Mouse (Mus musculus): ENCODE measurements around the gene Slco1a5. TPM values are rescaled to one million over a fixed set of nuclear protein-coding genes. Genes with fewer than 3 reads are reported as not detected.
"Not testable (repeated sequence)": the region's sequence is repeated elsewhere in the genome, so short reads cannot be mapped to it uniquely, and the experiment has no call there.

Gene Slco1a5
- polyA plus RNA-seq, 1 experiment from 2014 or later: 0.35 TPM

GRCm38 (mm10) chr6:142317106-142317505 is 5.7 kb downstream of the Slco1a5 start:
- ATAC-seq (ENCODE audit: low read depth): no peak
- Histone ChIP-seq H3K4me2 (ENCODE audit: low read depth, low read length) (no peak overlapping the region), H3K9ac (replicated peaks; ENCODE audit: low read depth, low read length) (no peak overlapping the region), H3K4me3 (ENCODE audit: low read depth, low read length) (no peak overlapping the region), H3K9me3 (ENCODE audit: control insufficient read depth, low read length) (no peaks in the 10 kb centered on the region), H3K27me3 (ENCODE audit: control insufficient read depth, insufficient read depth, low read length) (no peaks in the 10 kb centered on the region), H3K4me1 (ENCODE audit: control insufficient read depth, insufficient read depth, low read length) (no peaks in the 10 kb centered on the region), H3K27ac (ENCODE audit: low read depth, low read length) (no peak overlapping the region), H3K36me3 (ENCODE audit: control insufficient read depth, insufficient read depth, low read length) (no peaks in the 10 kb centered on the region)

- Histone ChIP-seq H3K27me3 (ENCODE audit: control insufficient read depth, insufficient read depth, low read length) (no peaks in the 10 kb centered on the region), H3K9ac (replicated peaks; ENCODE audit: low read depth, low read length) (no peak overlapping the region), H3K9me3 (ENCODE audit: control insufficient read depth, low read length) (no peaks in the 10 kb centered on the region), H3K4me1 (ENCODE audit: control insufficient read depth, insufficient read depth, low read length) (no peaks in the 10 kb centered on the region), H3K27ac (ENCODE audit: low read depth, low read length) (no peak overlapping the region), H3K36me3 (ENCODE audit: control insufficient read depth, insufficient read depth, low read length) (no peaks in the 10 kb centered on the region), H3K4me2 (ENCODE audit: low read depth, low read length) (no peak overlapping the region), H3K4me3 (ENCODE audit: low read depth, low read length) (no peak overlapping the region)
- 86% methylated on average over 5 of the region's 5 CpGs for WGBS
- no peak for ATAC-seq (ENCODE audit: low read depth)
These were observed 8.5 kb downstream of the Slco1a5 start for GRCm38 (mm10) chr6:142314285-142314684.

GRCm38 (mm10) chr6:142305076-142305475 is 17.7 kb downstream of the Slco1a5 start:
- no peak overlapping the region for H3K4me2 ChIP-seq (ENCODE audit: low read depth, low read length)
- H3K36me3 ChIP-seq (ENCODE audit: control insufficient read depth, insufficient read depth, low read length): no peaks in the 10 kb centered on the region
- H3K4me1 ChIP-seq (ENCODE audit: control insufficient read depth, insufficient read depth, low read length): no peaks in the 10 kb centered on the region
- no peaks in the 10 kb centered on the region for H3K27me3 ChIP-seq (ENCODE audit: control insufficient read depth, insufficient read depth, low read length)
- H3K27ac ChIP-seq (ENCODE audit: low read depth, low read length): no peak overlapping the region
- no peak overlapping the region for H3K4me3 ChIP-seq (ENCODE audit: low read depth, low read length)
- ATAC-seq (ENCODE audit: low read depth): no peak
- no peak overlapping the region for H3K9ac ChIP-seq (replicated peaks; ENCODE audit: low read depth, low read length)
- H3K9me3 ChIP-seq (ENCODE audit: control insufficient read depth, low read length): 0 out of 2 replicates have a peak, but pooled peaks cover 3% of the 10 kb centered on the region

DNA sequence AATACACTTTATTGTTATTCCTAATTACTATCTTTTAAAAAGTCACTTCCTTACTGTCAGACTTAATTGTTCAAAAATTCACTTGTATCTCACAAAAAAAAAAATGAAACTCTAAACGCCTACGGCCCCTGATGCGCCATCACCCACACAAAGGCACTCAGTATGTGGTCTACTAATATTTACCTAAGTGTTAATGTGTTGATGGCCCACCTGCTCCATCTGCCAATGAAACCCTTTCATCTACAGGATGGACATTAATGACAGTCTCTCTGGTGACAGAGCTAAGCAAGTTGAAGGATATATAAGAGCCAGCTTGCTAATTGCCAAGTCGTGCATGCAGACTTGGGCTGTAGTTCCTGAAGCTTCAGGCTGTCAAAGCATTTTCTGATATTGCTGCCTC is 24.7 kb downstream of the Slco1a5 start, which contains the start of gene Iapp:
Iapp (plus strand) TSS at position 326 of the 400 bp plus-strand sequence.
- H3K9ac ChIP-seq (replicated peaks; ENCODE audit: low read depth, low read length): no peak within 1 kb of the TSS
- no peaks in the 10 kb centered on the region for H3K27me3 ChIP-seq (ENCODE audit: control insufficient read depth, insufficient read depth, low read length)
- no peak within 1 kb of the TSS for H3K4me3 ChIP-seq (ENCODE audit: low read depth, low read length)
- no peaks in the 10 kb centered on the region for H3K9me3 ChIP-seq (ENCODE audit: control insufficient read depth, low read length)
- ATAC-seq (ENCODE audit: low read depth): no peak
- no peak within 1 kb of the TSS for H3K27ac ChIP-seq (ENCODE audit: low read depth, low read length)
- H3K4me2 ChIP-seq (ENCODE audit: low read depth, low read length): no peak within 1 kb of the TSS
- H3K36me3 ChIP-seq (ENCODE audit: control insufficient read depth, insufficient read depth, low read length): no peaks in the 10 kb centered on the region
- H3K4me1 ChIP-seq (ENCODE audit: control insufficient read depth, insufficient read depth, low read length): no peaks in the 10 kb centered on the region
- 57% methylated on average over 4 of the region's 4 CpGs for WGBS

DNA sequence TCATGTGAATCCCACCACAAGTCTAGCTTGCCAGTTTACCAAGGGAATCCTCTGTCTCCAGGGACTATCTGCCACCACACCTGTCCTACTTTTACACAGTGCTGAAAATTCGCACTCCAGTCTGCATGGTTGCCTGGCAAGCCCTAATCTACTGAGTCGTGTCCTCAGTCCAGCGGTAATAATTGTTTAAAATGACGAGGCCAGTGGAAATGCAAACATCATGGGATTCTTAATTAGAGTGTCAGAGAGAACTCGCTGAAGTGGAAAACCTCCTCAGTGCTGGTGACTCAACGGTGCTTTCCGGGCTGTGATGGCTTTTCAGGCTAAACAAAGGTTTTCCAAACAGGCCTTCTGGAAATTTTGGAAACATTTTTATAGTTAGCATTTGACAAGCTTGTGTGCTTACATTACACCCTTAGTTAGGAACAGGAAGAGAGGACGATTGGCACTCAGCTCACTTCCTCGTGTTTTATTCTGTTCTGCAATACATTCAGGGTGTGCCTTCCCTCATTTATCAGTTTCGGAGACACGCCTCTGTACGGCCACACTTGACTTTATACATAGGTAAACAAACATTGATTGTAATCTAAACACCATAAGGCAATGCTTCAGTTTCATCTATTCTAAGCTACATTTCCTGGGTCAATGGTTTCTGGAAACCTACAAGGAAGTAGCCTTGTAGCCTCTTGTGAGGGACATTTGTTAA is 33.2 kb downstream of the Slco1a5 start:
- no peak overlapping the region for H3K9ac ChIP-seq (replicated peaks; ENCODE audit: low read depth, low read length)
- H3K9me3 ChIP-seq (ENCODE audit: control insufficient read depth, low read length): no peaks in the 10 kb centered on the region
- no peak overlapping the region for H3K27ac ChIP-seq (ENCODE audit: low read depth, low read length)
- no peak for ATAC-seq (ENCODE audit: low read depth)
- H3K36me3 ChIP-seq (ENCODE audit: control insufficient read depth, insufficient read depth, low read length): no peaks in the 10 kb centered on the region
- WGBS: 70% methylated on average over 12 of the region's 12 CpGs
- H3K4me1 ChIP-seq (ENCODE audit: control insufficient read depth, insufficient read depth, low read length): no peaks in the 10 kb centered on the region
- H3K4me3 ChIP-seq (ENCODE audit: low read depth, low read length): no peak overlapping the region
- no peaks in the 10 kb centered on the region for H3K27me3 ChIP-seq (ENCODE audit: control insufficient read depth, insufficient read depth, low read length)
- no peak overlapping the region for H3K4me2 ChIP-seq (ENCODE audit: low read depth, low read length)

GRCm38 (mm10) chr6:142275721-142276442 is 46.9 kb downstream of the Slco1a5 start:
- WGBS: 12% methylated on average over 4 of the region's 4 CpGs
- no peak overlapping the region for H3K4me3 ChIP-seq (ENCODE audit: low read depth, low read length)
- H3K27me3 ChIP-seq (ENCODE audit: control insufficient read depth, insufficient read depth, low read length): no peaks in the 10 kb centered on the region
- H3K27ac ChIP-seq (ENCODE audit: low read depth, low read length): no peak overlapping the region
- no peaks in the 10 kb centered on the region for H3K36me3 ChIP-seq (ENCODE audit: control insufficient read depth, insufficient read depth, low read length)
- ATAC-seq (ENCODE audit: low read depth): no peak
- no peak overlapping the region for H3K4me2 ChIP-seq (ENCODE audit: low read depth, low read length)
- no peaks in the 10 kb centered on the region for H3K4me1 ChIP-seq (ENCODE audit: control insufficient read depth, insufficient read depth, low read length)
- H3K9me3 ChIP-seq (ENCODE audit: control insufficient read depth, low read length): no peaks in the 10 kb centered on the region
- H3K9ac ChIP-seq (replicated peaks; ENCODE audit: low read depth, low read length): no peak overlapping the region

GRCm38 (mm10) chr6:142250738-142251307 is 72.0 kb downstream of the Slco1a5 start:
- H3K9ac ChIP-seq (replicated peaks; ENCODE audit: low read depth, low read length); H3K36me3 ChIP-seq (ENCODE audit: control insufficient read depth, insufficient read depth, low read length); ATAC-seq (ENCODE audit: low read depth); H3K27me3 ChIP-seq (ENCODE audit: control insufficient read depth, insufficient read depth, low read length); H3K4me1 ChIP-seq (ENCODE audit: control insufficient read depth, insufficient read depth, low read length); H3K27ac ChIP-seq (ENCODE audit: low read depth, low read length); H3K9me3 ChIP-seq (ENCODE audit: control insufficient read depth, low read length); H3K4me3 ChIP-seq (ENCODE audit: low read depth, low read length); H3K4me2 ChIP-seq (ENCODE audit: low read depth, low read length): not testable (repeated sequence)
- WGBS: 91% methylated on average over 1 of the region's 1 CpGs

DNA sequence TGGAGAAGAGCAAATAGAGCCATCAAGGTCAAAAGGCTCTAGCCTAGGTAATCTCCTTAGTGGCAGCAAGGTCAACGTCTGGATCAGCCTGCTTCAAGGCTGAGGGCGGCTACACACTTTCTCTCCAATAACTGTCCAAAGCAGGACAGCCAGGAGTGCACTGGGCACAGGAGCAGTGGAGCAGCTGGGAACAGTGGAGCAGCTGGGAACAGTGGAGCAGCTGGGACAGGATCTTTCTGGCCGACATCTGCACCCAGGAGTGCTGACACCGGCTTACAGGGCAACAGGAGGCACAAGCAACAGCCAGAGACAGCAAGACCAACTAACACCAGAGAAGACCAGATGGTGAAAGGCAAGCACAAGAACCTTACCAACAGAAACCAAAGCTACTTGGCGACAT is 77.7 kb downstream of the Slco1a5 start:
- no peaks in the 10 kb centered on the region for H3K36me3 ChIP-seq (ENCODE audit: control insufficient read depth, insufficient read depth, low read length)
- H3K27me3 ChIP-seq (ENCODE audit: control insufficient read depth, insufficient read depth, low read length): no peaks in the 10 kb centered on the region
- H3K27ac ChIP-seq (ENCODE audit: low read depth, low read length): no peak overlapping the region
- no peak overlapping the region for H3K4me3 ChIP-seq (ENCODE audit: low read depth, low read length)
- no peaks in the 10 kb centered on the region for H3K4me1 ChIP-seq (ENCODE audit: control insufficient read depth, insufficient read depth, low read length)
- no peak overlapping the region for H3K9ac ChIP-seq (replicated peaks; ENCODE audit: low read depth, low read length)
- no peak overlapping the region for H3K4me2 ChIP-seq (ENCODE audit: low read depth, low read length)
- no peaks in the 10 kb centered on the region for H3K9me3 ChIP-seq (ENCODE audit: control insufficient read depth, low read length)
- ATAC-seq (ENCODE audit: low read depth): no peak
- 82% methylated on average over 5 of the region's 5 CpGs for WGBS

DNA sequence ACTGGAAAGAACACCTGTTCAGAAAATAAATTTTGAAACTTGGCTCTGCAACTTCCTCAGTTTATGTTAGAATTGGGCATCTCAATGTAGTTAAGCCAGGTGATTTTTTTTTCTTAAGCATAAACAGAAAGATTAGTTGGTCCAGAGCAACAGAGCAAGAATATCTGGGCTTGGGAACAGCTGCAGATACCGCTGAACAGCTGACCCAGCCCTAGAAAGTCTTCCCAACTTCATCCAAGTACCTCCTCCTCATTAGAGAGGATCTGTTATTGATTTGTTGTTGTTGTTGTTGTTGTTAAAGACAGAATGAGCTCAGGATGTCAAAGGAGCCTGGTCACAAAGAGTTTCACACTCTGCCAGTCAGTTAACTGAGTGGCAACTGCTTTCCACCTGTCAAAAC is 83.3 kb downstream of the Slco1a5 start:
- Histone ChIP-seq H3K4me2 (ENCODE audit: low read depth, low read length) (no peak overlapping the region), H3K4me1 (ENCODE audit: control insufficient read depth, insufficient read depth, low read length) (no peaks in the 10 kb centered on the region), H3K36me3 (ENCODE audit: control insufficient read depth, insufficient read depth, low read length) (no peaks in the 10 kb centered on the region), H3K4me3 (ENCODE audit: low read depth, low read length) (no peak overlapping the region), H3K9me3 (ENCODE audit: control insufficient read depth, low read length) (no peaks in the 10 kb centered on the region), H3K27me3 (ENCODE audit: control insufficient read depth, insufficient read depth, low read length) (no peaks in the 10 kb centered on the region), H3K9ac (replicated peaks; ENCODE audit: low read depth, low read length) (no peak overlapping the region), H3K27ac (ENCODE audit: low read depth, low read length) (no peak overlapping the region)
- no peak for ATAC-seq (ENCODE audit: low read depth)
- 72% methylated on average over 1 of the region's 1 CpGs for WGBS
